Mouse (Mus musculus): ENCODE data around the gene Efcab10. TPM values are rescaled to one million over a fixed set of nuclear protein-coding genes. Genes with fewer than 3 reads are reported as not detected.

Efcab10 gene
- total RNA-seq, 2 experiments from 2014 or later: not detected

GRCm38 (mm10) chr12:33424329-33424728 is 29.7 kb downstream of the Efcab10 start:
- no peak for ATAC-seq (replicated peaks; ENCODE audit: low FRiP score, poor library complexity, severe bottlenecking)

GRCm38 (mm10) chr12:33427293-33427692 is 32.6 kb downstream of the Efcab10 start:
- no peak for ATAC-seq (replicated peaks; ENCODE audit: low FRiP score, poor library complexity, severe bottlenecking)

- ATAC-seq (replicated peaks; ENCODE audit: low FRiP score, poor library complexity, severe bottlenecking): no peak
Measured at GRCm38 (mm10) chr12:33427726-33428125, 33.1 kb downstream of the Efcab10 start.

- peak; percentile 91 for ATAC-seq (replicated peaks; ENCODE audit: low FRiP score, poor library complexity, severe bottlenecking)
Measured at GRCm38 (mm10) chr12:33429387-33430160, 34.9 kb downstream of the Efcab10 start, which contains the start of gene Twistnb. Twistnb (plus strand) TSS chr12:33429635.

- no peak for ATAC-seq (replicated peaks; ENCODE audit: low FRiP score, poor library complexity, severe bottlenecking)
Measured at GRCm38 (mm10) chr12:33433812-33434211, 39.2 kb downstream of the Efcab10 start.

- peak; percentile 65 for ATAC-seq (replicated peaks; ENCODE audit: low FRiP score, poor library complexity, severe bottlenecking)
Measured at GRCm38 (mm10) chr12:33434758-33435157, 40.1 kb downstream of the Efcab10 start.

Other genes starting within 250 kb of the Efcab10 start
- gene Atxn7l1, start 247.2 kb upstream of the Efcab10 start, total RNA-seq (2015; ENCODE audit: low replicate concordance): 127 and 158 TPM in 2 replicates
- gene Atxn7l1, start 247.2 kb upstream of the Efcab10 start, total RNA-seq (2017; ENCODE audit: low replicate concordance): 70.7 and 76.5 TPM in 2 replicates
- 7.9 and 17.2 TPM in 2 replicates for gene Twistnb, start 34.8 kb downstream of the Efcab10 start, total RNA-seq (2015; ENCODE audit: low replicate concordance)
- 2.4 and 10.8 TPM in 2 replicates for gene Twistnb, start 34.8 kb downstream of the Efcab10 start, total RNA-seq (2017; ENCODE audit: low replicate concordance)

Data from erythroid progenitor cell, adult 5-6 weeks (primary cell).